Mouse (Mus musculus) naive thymus-derived CD4-positive, alpha-beta T cell, adult 2 months (primary cell): Measurements from ENCODE around the gene Rbmxl1.

Source experiments
- DNase-seq: peaks from one replicate; pipeline ENCODE4 v3.0.0-alpha.2; 2011; ENCODE audit warnings: low read depth

Gene Rbmxl1

DNA sequence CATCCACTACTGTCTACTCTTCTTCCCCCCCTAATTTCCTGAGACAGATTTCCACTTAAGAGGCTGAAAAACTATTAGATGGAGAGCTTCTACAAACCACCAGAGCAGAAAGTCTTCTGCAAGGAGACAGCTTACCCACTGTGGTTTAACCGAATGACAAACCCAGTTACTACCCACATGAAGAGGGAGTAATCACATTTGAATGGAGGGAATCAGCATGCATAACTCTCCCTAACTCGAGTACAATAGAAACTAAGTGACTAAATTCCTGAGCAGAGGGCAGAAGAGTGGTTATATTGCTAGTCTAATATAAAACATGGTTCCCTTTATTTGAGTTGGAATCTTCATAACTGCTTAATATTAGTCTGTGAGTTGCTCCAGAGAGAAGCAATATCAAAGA lies 15.7 kb downstream of the Rbmxl1 start:
- DNase-seq: no peak

DNA sequence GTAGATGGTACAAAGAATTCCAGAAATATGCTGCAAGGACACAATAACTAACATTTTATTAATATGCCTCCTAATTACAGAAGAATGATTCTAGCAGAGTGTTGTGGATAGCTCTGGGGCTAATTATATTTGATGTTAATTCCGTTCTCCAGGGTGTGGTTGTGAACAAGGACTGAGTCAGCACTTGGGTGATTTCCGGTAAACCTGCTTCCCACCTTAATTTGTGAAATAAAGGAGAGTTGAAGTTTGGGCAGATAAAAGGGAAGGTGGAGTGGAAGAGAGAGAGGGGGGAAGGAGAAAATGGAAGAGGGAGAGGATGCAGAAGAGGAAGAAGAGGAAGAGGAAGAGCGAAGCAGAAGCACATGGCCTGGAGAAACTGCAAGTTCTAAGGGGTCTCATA lies 19.0 kb downstream of the Rbmxl1 start:
- no peak for DNase-seq

DNA sequence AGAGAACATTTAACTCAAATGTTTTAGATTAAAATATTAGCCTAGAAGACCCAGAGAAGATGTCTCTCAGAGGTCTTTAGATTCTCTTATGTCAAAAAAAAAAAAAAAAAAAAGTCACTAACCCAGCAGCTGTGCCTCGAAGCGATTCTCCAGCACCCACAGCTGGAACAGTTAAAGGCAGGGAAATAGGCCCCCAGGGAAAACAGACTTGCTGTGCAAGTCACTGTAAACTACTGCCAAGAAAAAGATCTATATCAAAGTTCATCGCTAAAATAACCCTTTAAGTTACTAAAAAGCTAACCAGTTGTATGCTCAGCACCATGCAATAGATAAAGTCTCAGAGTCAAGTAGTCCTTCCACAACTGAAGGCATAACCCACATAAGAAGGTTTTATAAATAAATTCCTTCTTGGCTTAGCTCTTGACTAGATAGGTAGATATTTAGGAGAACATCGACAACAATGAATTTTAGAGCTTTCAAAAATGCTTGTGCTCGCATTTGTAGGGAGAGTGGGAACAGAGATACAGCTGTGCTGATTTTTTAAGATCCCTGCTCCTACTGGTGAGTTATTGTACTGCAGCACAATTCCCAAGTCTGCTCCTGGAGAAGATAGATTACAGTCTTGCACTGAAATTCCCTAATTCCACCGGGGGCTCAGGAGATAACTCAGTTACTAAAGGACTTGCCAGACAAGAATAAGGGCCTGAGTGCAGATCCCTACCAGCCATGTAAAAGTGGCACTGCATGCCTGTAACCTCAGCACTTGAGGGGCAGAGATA lies 31.5 kb downstream of the Rbmxl1 start:
- no peak for DNase-seq

DNA sequence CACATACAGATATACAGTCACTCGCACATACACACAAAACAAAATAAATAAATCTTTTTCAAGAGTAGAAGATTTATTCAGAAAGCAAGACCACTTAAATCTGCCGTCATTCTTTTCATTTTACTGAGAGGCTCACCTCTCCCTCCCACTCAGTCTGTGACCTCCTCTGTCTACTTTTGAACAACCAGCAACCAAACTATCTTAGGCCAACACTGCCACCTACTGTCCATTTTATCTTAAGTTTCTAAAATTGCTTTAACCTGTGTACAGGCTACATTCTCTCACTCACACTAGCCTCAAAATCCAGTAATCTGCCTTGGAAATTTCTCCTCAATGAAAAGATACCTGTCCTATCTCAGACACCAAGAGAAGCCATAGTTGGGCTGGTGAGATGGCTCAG lies 40.8 kb downstream of the Rbmxl1 start:
- DNase-seq: peak; percentile 5

GRCm38 (mm10) chr8:78463941-78464340 lies 44.8 kb downstream of the Rbmxl1 start:
- DNase-seq: no peak

- no peak for DNase-seq
Observed at GRCm38 (mm10) chr8:78456441-78456840, 52.3 kb downstream of the Rbmxl1 start.
